8 mouse cellular contexts compared by ENCODE assay signal in the genomic region with DNA sequence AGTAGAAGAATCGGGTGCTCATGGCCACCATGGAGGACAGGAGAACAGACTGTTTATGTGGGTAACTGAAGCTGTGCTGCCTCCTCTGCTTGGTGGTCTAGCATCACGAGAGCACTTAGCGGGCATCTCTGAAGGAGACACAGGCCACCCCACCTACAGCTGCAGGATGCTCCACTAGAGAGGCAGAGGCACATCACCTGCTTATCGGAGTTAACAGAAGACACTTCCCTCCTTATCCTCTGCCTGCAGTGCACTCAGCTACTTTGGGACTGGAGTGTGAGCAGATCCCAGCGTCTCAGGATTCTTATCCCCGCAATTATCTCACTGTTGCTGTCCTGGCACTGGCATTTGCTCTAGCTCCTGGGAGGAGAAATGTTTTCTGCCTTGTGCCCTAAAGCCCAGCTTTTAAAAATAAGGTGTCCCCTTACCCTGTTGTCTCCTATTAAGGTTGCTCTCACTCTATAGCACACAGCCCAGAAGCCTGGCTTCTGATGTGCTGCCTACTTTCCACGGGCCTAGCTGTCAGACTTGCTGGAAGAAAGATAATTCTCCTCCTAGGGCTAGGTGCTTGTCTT. TPM values are rescaled to one million over a fixed set of nuclear protein-coding genes. Genes with fewer than 3 reads are reported as not detected.
DNase-seq lines count a peak whose midpoint lies in the region; ATAC-seq lines count a peak whose summit lies in the region.

No protein-coding gene starts in this region.

- H3K27ac ChIP-seq in hindbrain, embryonic 11.5 days (ENCODE audit: low read depth, low read length) = peak overlapping the region; percentile 74

- H3K9me3 ChIP-seq in hindbrain, embryonic 11.5 days (ENCODE audit: control insufficient read depth, low read length) = no peaks in the 10 kb centered on the region

- DNase-seq in 3T3-L1 (ENCODE audit: low read depth, low spot score) (peak; percentile 14), adipocyte (ENCODE audit: low spot score) (no peak)
- DNase-seq in c-Kit-negative CD71-positive TER-119-positive erythroid progenitor cells, embryonic 14.5 days (ENCODE audit: low read depth, low spot score) = peak; percentile 93
- DNase-seq in hindbrain, embryonic 11.5 days (ENCODE audit: low spot score) = peak; percentile 49
- no peak for DNase-seq in urinary bladder, postnatal 14 days (ENCODE audit: low spot score)
- DNase-seq in layer of hippocampus, postnatal 25 days (ENCODE audit: extremely low spot score in 1 of 2, low spot score in 1 of 2) = no peak
- no peak for DNase-seq in frontal cortex, postnatal 14 days (ENCODE audit: low spot score in 2 of 2)

- H3K4me2 ChIP-seq in hindbrain, embryonic 11.5 days (replicated peaks; ENCODE audit: low read depth, low read length) = peak overlapping the region; percentile 72

- no peaks in the 10 kb centered on the region for H3K36me3 ChIP-seq in hindbrain, embryonic 11.5 days (ENCODE audit: control insufficient read depth, insufficient read depth, low read length)

- ATAC-seq in hindbrain, embryonic 11.5 days (ENCODE audit: low FRiP score) = no peak
- ATAC-seq in megakaryocyte-erythroid progenitor cell, adult 5-6 weeks (replicated peaks; ENCODE audit: low FRiP score, low TSS enrichment, poor library complexity, severe bottlenecking) = peak; percentile 91

- H3K9ac ChIP-seq in hindbrain, embryonic 11.5 days (ENCODE audit: low read depth, low read length) = peak overlapping the region; percentile 86

- peaks cover 22% of the 10 kb centered on the region for H3K4me1 ChIP-seq in hindbrain, embryonic 11.5 days (replicated peaks; ENCODE audit: control insufficient read depth, insufficient read depth, low read length)

- H3K27me3 ChIP-seq in hindbrain, embryonic 11.5 days (ENCODE audit: control insufficient read depth, insufficient read depth, low read length) = no peaks in the 10 kb centered on the region

- peak overlapping the region; percentile 50 for H3K4me3 ChIP-seq in hindbrain, embryonic 11.5 days (ENCODE audit: low read depth, low read length)

- 14% methylated on average over 7 of the region's 7 CpGs for WGBS in hindbrain, embryonic 11.5 days

RNA-seq across cellular contexts. Expression of gene Ypel4, which starts 1.6 kb away (rescaled TPM):
- 13.7 and 16.4 TPM in 2 replicates for polyA plus RNA-seq in hindbrain, embryonic 11.5 days (2014; fragmentation: Nextera tagmentation; extraction: Ambion mirVana)
- total RNA-seq in megakaryocyte-erythroid progenitor cell, adult 5-6 weeks (2014; fragmentation: Nextera tagmentation) = 0.39 and 1.6 TPM in 2 replicates
- total RNA-seq in megakaryocyte-erythroid progenitor cell, adult 5-6 weeks (2017) = 3.7 TPM in 1 of 2 replicates, not detected in the other
- 10 to 100 TPM; 60.0 to 67.5 TPM for total RNA-seq in layer of hippocampus, postnatal 25 days (2021)

RNA-seq across cellular contexts. Expression of gene Gm19426, which starts 8.0 kb away (rescaled TPM):
- 7.1 TPM in 2 replicates for polyA plus RNA-seq in hindbrain, embryonic 11.5 days (2014; fragmentation: Nextera tagmentation; extraction: Ambion mirVana)
- 0.98 TPM in 1 of 2 replicates, not detected in the other for total RNA-seq in megakaryocyte-erythroid progenitor cell, adult 5-6 weeks (2014; fragmentation: Nextera tagmentation)
- total RNA-seq in megakaryocyte-erythroid progenitor cell, adult 5-6 weeks (2017) = not detected in 2 replicates
- 1 to 10 TPM; 1.8 to 2.2 TPM for total RNA-seq in layer of hippocampus, postnatal 25 days (2021)

RNA-seq across cellular contexts. Expression of gene Clp1, which starts 8.3 kb away (rescaled TPM):
- 44.3 and 53.9 TPM in 2 replicates for polyA plus RNA-seq in hindbrain, embryonic 11.5 days (2014; fragmentation: Nextera tagmentation; extraction: Ambion mirVana)
- 35.4 and 38.0 TPM in 2 replicates for total RNA-seq in megakaryocyte-erythroid progenitor cell, adult 5-6 weeks (2014; fragmentation: Nextera tagmentation)
- total RNA-seq in megakaryocyte-erythroid progenitor cell, adult 5-6 weeks (2017) = 43.8 and 46.5 TPM in 2 replicates
- 1 to 10 TPM; 8.1 to 8.7 TPM for total RNA-seq in layer of hippocampus, postnatal 25 days (2021)

RNA-seq across cellular contexts. Expression of gene Zdhhc5, which starts 20.5 kb away (rescaled TPM):
- polyA plus RNA-seq in hindbrain, embryonic 11.5 days (2014; fragmentation: Nextera tagmentation; extraction: Ambion mirVana) = 22.5 and 30.1 TPM in 2 replicates
- total RNA-seq in megakaryocyte-erythroid progenitor cell, adult 5-6 weeks (2014; fragmentation: Nextera tagmentation) = 37.6 and 44.6 TPM in 2 replicates
- 23.9 and 37.0 TPM in 2 replicates for total RNA-seq in megakaryocyte-erythroid progenitor cell, adult 5-6 weeks (2017)
- total RNA-seq in layer of hippocampus, postnatal 25 days (2021) = 10 to 100 TPM; 37.3 to 37.7 TPM

RNA-seq across cellular contexts. Expression of gene Serping1, which starts 39.8 kb away (rescaled TPM):
- 38.0 and 46.1 TPM in 2 replicates for polyA plus RNA-seq in hindbrain, embryonic 11.5 days (2014; fragmentation: Nextera tagmentation; extraction: Ambion mirVana)
- total RNA-seq in megakaryocyte-erythroid progenitor cell, adult 5-6 weeks (2014; fragmentation: Nextera tagmentation) = not detected in 2 replicates
- not detected in 2 replicates for total RNA-seq in megakaryocyte-erythroid progenitor cell, adult 5-6 weeks (2017)
- total RNA-seq in layer of hippocampus, postnatal 25 days (2021) = 1 to 10 TPM; 5.7 to 7.4 TPM

Comparison
In these comparisons a context has a peak if more than half of its experiments do, and no peak if none do; other contexts are left out.
1. DNase-seq: peak in 3T3-L1 (single experiment), c-Kit-negative CD71-positive TER-119-positive erythroid progenitor cells, embryonic 14.5 days (single experiment) and hindbrain, embryonic 11.5 days (single experiment); none in adipocyte (single experiment), urinary bladder, postnatal 14 days (single experiment), layer of hippocampus, postnatal 25 days (0 of 2) and frontal cortex, postnatal 14 days (0 of 2).
2. RNA of gene Ypel4, which starts 1.6 kb away (total RNA-seq): 60.0 to 67.5 TPM in layer of hippocampus, postnatal 25 days; 0.39 to 3.7 TPM in megakaryocyte-erythroid progenitor cell, adult 5-6 weeks; every median in the first group is over 10 times any median in the second.